Mouse (Mus musculus): ENCODE measurements at regions not wholly inside any gene's neighbourhood (a gene's known extent, or its start where the extent isn't known, plus 50 kb on each side); places are given as distances from the start of the nearest gene placed in this dataset.
A peak's percentile ranks its signal among the peaks of the same experiment; 100 is the strongest.
"Not testable (repeated sequence)": the region's sequence is repeated elsewhere in the genome, so short reads cannot be mapped to it uniquely, and the experiment has no call there.

DNA sequence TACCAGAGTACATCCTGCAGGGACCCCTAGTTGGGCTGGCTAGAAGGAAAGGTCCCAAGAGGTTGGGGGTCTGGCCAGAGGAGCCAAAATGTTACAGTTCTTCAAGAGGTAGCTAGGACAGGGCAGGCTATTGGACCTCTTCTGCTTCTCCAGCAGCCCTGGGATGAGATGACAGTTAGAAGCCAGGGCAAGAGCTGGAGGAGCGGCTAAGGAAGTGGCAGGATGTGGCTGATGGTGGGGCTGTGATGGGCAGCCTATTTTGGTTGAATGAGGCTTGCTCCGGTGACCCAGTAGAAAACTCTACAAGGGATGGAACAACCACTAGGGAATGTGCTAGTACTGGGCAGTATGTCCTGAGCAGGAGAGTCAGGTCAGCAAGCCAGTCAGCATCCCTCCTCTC, 82.8 kb downstream of the Ddx11 start:
- DNase-seq (ENCODE audit: low spot score in 2 of 2): no peak

DNA sequence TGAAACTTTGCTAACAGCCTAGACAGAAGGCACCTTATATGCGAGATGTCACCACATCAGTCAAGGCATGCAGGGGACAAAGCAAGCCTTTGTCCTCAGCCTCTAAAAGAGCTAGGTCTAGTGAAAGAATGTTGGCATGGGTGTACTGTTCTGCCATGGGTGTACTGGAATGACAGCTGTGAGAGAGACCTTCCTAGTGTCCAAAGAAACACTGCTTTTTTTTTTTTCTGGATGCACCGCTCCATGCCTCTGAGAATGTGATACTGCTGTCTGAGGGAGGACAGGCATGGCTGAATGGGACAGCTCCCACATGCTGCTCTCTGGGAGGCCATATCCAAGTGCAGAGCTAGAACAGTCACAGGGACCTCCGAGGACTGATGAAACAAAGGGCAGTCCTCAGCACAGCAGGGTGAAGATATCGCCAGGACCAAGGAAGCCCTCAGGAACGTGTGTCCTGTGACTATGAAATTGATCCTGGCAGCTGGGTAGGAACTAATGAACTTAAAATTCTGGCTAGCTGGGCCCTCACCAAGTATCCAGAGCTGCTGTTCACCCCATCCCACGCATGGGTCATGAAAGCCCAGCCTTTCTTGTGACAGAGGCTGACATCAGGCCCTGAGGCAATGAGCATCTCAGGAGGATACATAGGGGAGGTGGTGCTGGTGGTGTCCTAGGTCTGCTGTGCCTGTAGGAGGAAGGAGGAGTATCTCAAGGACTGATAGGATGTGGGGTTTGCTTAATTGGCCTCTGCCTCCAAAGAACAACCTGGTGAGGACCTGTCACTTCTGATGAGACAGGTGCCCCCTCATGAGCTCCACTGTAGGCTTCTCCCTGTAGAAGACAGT, 84.6 kb downstream of the Ddx11 start:
- not testable (repeated sequence) for DNase-seq (ENCODE audit: low spot score in 2 of 2)

DNA sequence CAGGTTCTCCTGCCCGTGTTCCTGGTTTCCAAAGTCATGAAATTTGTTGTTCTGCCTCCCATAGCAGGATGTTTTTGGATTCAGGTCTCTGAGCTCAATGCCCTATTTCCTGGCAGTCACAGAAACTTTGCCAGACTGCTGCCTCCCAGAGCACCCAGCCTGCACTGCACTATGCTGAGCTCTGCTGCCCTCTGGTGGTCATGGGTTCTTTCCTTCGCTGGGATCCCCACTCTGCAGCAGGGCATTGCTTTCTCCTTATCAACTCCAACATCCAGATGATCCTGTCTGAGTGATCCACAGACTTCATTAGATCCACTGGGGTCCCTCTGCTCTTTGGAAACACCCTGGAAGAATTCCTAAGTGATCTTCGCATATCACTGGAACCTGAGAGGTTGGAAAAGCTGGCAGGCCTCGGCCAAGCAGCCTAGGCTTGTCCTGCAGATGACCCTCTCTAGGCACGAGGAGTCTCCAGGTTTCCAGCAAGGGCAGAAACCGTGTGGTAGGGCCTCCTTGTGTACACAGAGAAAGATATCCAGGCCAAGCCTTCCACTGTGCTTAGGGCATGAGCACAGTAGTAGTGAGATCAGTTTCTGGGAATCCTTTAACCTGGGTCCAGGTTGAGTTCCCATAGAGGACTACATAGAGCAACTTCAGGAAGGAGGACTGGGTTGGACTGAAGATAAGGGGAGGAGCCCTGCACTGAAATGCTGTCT, 85.6 kb downstream of the Ddx11 start:
- not testable (repeated sequence) for DNase-seq (ENCODE audit: low spot score in 2 of 2)

DNA sequence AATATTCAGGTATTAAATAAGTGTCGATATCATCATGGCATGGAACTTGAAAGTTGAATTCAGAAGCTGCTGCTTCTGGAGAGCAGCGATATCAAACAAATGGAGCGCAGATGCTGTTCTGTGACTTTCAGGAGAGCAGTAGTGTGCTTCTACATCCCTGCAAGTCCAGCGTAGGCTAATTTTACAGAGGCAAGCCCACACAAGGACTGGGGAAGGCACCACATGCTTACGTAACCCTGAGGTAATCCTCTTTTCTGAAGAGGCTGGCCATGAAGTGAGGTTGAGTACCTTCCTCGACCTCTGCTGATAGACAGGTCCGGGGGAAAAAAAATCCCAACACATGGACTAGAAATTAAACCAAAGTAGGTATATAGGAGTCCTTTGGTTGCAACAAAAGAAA, 88.2 kb downstream of the Ddx11 start:
- no peak for DNase-seq (ENCODE audit: low spot score in 2 of 2)

DNA sequence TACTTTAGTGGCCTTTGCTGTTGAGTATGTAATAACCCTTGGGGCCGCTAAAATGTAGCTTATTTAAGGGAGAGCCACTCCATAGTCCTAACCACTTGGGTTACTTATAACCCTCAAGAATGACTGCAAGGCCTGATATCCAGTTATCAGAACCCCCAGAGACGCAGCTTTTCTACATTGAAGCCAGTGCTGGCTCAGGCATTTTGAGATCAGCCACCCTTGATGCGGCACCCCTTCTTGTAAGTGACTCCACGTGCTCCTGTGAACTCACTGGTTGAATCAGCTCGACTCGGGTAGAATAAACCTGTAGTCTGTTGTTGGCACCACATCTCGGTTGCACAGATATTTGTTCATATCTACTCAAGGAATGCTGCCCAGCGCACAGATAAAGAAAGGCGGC, 89.3 kb downstream of the Ddx11 start:
- no peak for DNase-seq (ENCODE audit: low spot score in 2 of 2)

DNA sequence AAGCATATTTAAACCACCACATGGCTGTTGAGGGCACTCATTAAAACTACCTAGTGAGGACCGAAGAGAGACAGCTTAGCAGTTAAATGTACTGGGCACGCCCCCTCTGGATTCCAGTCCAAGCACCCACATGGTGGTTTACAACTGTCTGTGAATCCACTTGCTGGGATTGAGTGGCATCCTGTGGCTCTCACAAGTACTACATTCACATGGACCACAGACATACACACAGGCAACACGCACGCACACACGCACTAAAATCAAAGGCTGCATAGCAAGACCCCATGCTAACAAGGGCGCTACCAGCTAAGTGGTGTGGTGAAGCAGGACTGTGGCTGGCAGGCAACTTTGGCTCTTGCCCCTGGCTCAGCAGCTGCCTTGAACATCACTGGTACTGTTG, 95.0 kb downstream of the Ddx11 start:
- DNase-seq (ENCODE audit: low spot score in 2 of 2): no peak

DNA sequence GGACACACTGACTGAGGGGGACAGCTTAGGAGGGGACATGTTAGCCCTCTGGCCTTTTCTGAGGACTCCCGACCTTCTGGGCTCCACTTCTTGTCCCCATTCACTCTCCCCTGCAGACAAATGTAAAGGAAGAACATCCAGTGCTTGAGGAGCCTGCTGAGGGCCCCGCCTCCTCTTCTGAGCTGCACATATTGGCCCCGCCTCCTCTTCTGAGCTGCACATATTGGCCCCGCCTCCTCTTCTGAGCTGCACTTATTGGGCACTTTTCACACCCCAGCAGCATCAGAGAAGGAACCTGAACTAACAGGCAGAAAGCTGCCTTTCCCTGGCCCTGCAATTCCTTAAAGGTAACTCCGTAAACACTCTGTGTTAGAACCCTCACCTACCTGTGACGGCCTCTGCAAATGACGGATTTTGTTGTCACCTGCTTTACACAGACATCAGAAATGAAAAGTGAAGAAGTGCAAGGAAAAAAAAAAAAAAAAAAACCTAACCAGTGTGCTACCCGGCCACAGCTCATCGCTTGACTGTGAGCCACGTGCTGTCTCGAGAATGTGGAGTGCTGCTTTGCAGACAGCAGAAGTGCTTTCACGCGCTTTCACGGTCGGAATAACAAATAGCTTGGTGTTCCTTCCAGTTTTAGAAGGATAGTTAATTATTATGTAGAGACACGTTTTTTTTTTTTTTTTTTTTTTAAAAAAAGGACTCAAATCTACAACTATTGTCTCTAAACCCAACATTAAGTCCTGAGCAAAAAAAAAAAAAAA, 96.5 kb downstream of the Ddx11 start:
- no peak for DNase-seq (ENCODE audit: low spot score in 2 of 2)

DNA sequence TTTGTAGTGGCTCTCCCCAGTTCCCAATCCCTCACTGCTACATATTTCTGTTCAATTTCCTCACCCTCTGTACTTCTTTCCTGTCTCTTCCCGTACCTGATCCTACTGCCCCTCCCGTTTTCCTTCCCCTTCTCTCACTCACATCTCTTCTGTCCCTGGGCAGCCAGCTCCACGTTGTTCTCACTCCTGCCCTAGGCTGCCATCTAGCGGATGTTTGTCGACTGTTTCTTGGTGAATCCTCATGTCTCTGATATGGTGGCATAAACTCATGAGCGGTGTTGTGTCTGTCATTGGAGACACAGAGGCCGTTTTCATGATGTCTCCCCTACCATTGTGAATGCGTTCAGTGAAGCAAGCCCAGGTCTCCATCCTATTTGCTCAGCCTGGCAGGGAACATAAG, 97.9 kb downstream of the Ddx11 start:
- peak; percentile 47 to 67 for DNase-seq (ENCODE audit: low spot score in 2 of 2)

DNA sequence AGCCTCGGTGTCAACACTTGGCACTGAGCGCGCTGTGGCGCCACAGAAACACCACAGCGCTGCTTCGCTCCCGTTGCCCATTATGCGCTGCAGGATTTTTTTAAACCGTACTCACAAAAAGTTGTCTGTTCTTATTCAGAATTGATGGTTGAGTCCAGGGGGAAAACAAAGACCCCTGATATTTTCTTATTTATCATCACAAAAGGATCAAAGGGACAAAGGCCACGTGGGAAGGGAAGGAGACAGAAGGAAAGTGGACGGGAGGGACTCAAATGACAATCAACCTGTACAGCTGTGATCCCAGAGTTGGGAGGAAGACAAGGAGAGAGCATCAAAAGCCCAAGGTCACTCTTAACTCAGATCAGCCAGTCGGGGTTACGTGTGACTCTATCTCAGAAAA, 100.4 kb downstream of the Ddx11 start:
- no peak for DNase-seq (ENCODE audit: low spot score in 2 of 2)

DNA sequence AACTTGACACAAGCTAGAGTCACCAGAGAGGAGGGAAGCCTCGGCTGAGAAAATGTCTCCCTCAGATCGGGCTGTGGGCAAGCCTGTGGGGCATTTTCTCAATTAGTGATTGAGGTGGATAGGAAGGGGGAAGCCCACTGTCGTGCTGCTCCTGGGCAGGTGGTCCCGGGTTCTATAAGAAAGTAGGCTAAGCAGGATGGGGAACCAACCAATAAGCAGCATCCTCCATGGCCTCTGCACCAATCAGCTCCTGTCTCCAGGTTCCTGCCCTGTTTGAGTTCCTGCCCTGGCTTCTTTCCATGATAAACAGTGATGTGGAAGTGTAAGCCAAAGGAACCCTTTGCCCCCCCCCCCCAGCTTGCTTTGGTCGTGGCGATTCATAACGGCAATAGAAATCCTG, 100.9 kb downstream of the Ddx11 start:
- no peak for DNase-seq (ENCODE audit: low spot score in 2 of 2)

DNA sequence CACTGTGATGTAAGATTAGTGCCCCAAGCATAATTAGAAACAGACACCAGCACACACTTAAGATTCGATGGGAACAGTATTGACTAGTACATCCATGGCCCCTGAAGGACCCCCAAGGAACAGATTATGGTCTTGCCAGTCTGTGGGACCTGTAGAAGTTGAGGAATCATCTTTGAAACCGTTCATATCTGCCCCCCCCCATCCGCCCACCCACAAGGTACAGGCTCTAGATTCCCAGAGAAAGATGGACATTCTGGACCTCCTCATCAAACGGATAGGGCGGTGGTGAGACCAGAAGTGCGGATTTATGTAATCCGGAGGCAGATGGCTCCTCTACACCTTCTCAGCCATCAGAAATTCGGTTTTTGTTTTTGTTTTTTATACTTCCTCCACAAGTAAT, 109.1 kb downstream of the Ddx11 start:
- no peak for DNase-seq (ENCODE audit: low spot score in 2 of 2)

DNA sequence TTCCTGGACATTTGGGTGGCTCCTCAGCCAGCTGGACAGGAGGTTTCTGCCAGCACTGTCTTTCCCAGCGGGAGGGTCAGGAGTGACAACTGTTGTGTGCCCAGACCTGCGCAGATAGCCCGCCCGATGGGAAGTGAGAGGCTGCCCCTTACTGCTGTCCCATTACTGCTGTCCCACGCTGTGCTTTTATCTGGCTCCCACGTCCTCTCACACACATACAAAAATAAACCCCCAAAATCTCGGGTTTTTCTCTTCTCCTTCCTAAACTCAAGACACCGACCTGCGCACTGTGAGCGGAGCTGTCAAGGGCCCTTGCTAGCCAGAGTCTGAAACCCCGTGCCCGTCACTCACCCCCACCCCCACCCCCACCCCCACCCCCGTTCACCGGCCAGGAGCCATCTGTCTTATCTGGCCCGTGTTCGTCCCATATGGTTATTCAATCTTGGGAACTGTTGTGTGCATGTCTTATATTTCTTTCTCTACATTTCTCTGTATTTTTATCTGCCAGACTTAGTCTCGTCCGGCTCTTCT, 109.6 kb downstream of the Ddx11 start:
- DNase-seq (ENCODE audit: low spot score in 2 of 2): no peak

DNA sequence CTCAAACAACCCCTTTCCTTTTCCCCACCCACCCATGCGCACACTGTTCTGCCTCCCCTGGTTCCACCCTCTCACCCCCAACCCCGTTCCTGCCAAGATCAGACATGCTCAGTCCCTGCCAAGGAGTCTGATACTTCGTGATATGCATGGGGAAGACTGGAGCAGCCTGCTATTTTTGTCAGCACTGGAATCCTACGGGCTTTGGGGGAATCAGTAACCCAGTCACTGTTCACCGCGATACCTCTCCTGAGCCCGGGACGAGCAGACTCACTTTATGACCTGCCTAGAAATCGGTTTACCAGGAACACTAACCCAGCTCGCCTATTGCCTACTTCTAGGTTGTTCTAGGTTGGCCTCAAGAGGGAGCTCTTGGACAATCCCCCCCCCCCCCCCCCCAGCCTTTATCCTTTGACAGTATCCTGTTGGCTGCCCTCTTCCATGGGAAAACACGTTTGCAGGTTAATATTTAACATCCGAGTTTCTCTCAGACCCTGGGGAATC, 110.2 kb downstream of the Ddx11 start:
- no peak for DNase-seq (ENCODE audit: low spot score in 2 of 2)

DNA sequence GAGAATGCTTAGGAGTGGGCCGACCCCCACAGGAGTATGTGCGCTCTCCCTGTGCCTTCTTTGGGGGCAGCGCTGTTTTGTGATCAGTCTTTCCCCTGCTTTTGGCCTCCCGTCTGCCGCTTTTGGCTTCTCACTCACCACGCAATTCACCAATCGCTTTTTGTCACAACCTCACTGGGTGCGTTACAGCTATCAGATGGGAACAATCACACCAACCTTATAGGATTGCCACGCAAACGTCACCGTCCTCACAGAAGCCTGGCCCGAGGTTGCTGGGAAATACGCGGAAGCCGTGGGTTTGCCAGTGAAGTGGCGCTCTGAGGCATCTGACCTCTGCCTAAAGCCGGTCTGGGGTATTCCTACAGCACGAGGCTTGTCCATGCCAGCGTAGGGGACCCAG, 111.1 kb downstream of the Ddx11 start:
- DNase-seq (ENCODE audit: low spot score in 2 of 2): no peak

DNA sequence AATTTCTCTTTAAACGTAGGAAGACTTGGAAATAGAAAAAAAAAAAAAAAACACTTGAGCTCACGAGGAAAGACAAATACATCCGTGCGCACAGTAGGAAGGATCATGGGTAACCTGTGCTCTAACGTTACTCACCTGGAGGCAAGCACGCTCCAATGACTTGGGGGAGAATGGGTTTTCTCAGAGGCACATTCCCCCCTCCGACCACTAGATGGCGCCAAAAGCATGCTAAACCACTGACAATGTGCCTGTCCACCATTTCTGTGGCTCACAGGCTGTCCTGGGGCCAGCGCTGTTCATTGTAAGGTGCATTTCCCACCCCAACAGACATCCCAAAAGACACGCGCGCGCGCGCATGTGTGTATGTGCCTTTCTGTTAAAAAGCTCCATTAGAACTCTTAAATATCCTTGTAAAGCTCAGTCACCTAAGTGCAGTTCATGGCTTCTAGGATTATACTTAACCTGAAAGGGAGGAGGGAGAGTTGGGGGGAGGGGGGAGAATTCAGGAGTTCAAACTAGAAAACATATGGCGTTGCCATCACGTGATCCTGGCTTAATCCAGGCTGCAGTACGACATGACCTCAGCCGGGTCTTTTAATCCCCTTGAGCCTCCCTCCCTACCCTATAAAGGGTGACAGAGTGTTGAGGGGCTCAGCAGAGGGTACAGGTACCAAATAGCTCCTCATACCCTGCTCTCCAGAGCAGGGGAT, 111.9 kb downstream of the Ddx11 start:
- DNase-seq (ENCODE audit: low spot score in 2 of 2): peak; percentile 84 to 85

DNA sequence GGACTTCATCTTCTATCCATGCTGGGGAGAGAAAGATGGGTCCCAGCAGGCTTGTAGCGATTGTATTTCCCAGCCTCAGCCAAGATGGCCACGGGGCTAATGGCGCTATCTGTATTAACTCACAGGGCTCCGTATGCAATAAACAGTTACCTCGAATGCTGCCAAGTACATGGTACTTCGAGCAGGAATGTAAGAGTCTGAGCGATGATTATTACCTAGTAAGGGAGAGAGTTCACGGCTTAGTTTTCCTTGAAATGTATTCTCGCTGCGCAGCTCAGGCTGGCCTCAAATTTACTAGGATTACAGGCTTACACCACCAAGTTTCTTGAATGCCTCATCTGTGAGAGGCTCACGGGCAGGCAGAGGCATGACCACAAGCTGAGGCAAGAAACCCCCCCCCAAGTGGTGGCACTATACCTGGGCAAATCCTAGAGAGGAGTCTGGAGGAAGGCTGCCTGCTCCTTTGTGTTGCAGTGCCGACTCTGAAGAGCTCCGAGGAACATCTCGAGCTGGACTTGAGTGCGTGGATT, 112.6 kb downstream of the Ddx11 start:
- no peak for DNase-seq (ENCODE audit: low spot score in 2 of 2)

DNA sequence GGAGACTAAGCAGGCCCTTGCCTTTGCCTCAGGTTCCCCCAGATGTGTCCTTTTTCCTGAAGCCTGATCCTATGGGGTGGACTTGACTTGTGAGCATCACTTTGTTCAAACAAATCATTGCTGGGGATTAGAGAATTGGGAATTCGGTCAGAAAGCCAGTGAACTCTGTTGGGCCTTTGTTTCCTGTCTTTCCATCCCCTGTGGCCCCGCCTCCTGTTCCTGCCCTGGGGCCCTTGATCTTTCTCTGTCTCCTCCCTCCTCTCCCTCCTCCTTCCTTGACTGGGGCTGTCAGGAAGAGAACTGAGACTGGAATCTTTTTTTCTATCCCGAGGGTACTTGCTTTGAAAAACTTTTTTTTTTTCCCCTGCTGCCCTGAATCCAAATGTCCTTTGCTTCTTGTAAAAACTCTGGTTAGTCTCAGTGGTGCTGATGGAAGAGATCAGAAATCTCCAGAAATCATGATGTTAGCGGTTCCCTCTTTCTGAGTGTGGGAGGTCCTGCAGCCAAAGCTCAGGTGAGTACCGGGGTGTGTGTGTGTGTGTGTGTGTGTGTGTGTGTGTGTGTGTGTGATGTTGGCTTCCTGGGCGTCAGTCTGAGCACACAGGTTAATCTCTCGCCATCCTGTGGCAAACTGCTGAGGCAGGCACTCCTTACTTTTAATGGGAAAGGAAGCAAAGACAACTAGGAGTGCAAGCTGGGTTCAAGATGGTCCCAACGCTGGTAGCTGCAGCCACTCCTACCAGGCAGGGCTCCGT, 118.7 kb downstream of the Ddx11 start:
- DNase-seq (ENCODE audit: low spot score in 2 of 2): no peak

DNA sequence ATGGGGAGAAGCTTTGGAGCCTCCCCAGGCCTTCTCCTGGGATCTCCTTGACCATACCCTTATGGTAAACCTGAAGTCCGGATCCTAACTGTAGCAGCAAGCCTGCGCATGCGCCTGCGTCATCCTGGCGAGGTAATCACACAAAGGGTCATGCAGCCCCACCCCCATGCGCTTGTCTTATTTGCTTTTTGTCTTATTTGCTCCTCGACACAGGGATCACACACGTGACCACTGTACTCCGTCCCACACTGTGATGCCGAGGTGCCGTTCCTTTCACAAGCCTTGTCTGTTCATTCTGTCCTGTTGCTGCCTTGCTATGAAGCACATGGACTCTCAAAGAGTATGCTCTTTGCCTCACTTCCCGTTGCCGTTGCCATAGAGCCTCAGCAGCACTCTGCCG, 120.9 kb downstream of the Ddx11 start:
- no peak for DNase-seq (ENCODE audit: low spot score in 2 of 2)

DNA sequence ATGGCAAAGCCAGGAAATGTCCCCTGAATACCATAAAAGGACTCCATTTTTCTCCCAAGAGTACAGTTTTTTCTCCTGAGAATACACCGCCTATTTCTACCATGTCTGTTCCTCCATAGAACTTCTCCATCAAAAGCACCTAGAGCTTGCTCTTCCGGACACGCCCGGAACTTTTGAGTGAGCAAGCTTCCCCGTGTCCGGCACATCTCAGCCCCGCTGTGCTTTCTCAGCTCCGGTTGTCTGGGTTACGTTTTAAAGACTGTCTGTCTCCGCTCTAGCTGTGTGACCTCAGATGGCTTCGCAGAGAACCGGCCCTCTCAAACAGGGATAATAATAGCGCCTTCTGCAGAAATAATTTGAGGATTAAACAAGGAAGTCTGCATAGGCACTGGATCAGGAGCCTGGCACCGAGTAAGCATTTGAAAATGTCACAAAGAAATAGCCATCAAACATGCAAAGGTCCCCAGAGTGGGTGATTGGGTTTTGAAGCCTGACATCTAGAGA, 122.8 kb downstream of the Ddx11 start:
- DNase-seq (ENCODE audit: low spot score in 2 of 2): no peak

DNA sequence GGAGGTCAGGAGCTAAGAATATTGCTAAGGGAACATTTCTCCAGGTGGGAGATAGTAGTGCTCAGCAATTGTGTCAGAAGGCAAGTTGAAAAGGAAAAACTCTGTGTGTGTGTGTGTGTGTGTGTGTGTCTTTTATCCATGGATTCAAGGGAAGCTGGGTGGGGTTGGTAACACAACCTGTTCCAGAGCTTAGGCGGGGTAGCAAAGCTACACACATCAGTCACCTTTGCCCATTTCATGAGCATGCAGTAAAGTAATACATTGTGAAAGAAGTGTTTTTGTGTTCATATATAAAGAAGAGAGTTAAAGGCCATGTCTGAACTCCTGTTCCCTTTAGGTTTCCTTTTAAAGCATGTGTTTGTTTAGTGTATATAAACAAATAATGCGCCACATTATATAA, 128.2 kb downstream of the Ddx11 start:
- no peak for DNase-seq (ENCODE audit: low spot score in 2 of 2)
